Mouse (Mus musculus) bone marrow, adult 2 months (tissue): ENCODE measurements around the gene Relb.

Experiments
- CTCF ChIP-seq: fragments of 200-500 bp; IDR thresholded peaks from 2 replicates; pipeline ENCODE4 v1.5.1; 2011; ENCODE audit warnings: low read length, control low read depth; ENCODE audit not compliant: control insufficient read depth, insufficient read depth
- POLR2A ChIP-seq: fragments of 200-500 bp; IDR thresholded peaks from 2 replicates; pipeline ENCODE4 v1.6.1; 2011; ENCODE audit warnings: low read depth, mild to moderate bottlenecking, control low read depth, low read length, borderline replicate concordance; ENCODE audit not compliant: control insufficient read depth

- TF ChIP-seq POLR2A (no peak), CTCF (no peak)
Measured at GRCm38 (mm10) chr7:19633197-19633596, 4.0 kb upstream of the Relb start.
